Mouse (Mus musculus): ENCODE results near the gene Ccdc188. TPM values are rescaled to one million over a fixed set of nuclear protein-coding genes. Genes with fewer than 3 reads are reported as not detected.

Ccdc188 gene
- polyA plus RNA-seq, 1 experiment from 2014 or later, result not detected

- 9% methylated on average over 6 of the region's 6 CpGs for WGBS
- H3K36me3 ChIP-seq (ENCODE audit: control insufficient read depth, insufficient read depth, low read length), result no peaks in the 10 kb centered on the region
- H3K4me1 ChIP-seq (ENCODE audit: control insufficient read depth, insufficient read depth, low read depth, low read length), result peaks cover 36% of the 10 kb centered on the region
- no peaks in the 10 kb centered on the region for H3K27me3 ChIP-seq (replicated peaks; ENCODE audit: control insufficient read depth, insufficient read depth, low read length)
- peak overlapping the region; percentile 76 for H3K27ac ChIP-seq (ENCODE audit: low read depth, low read length)
- no peaks in the 10 kb centered on the region for H3K9me3 ChIP-seq (ENCODE audit: control insufficient read depth, low read length)
- H3K4me3 ChIP-seq (ENCODE audit: low read length), result peak overlapping the region; percentile 29
- peak overlapping the region; percentile 55 for H3K4me2 ChIP-seq (ENCODE audit: low read length)
- peak; percentile 90 for ATAC-seq
- 0 out of 2 replicates have a peak overlapping the region, but pooled peaks have one; percentile 4 for H3K9ac ChIP-seq (ENCODE audit: low read depth, low read length)
These were observed 4.0 kb upstream of the Ccdc188 start for GRCm38 (mm10) chr16:18213689-18214088.

- Histone ChIP-seq H3K9me3 (ENCODE audit: control insufficient read depth, low read length) (no peaks in the 10 kb centered on the region), H3K4me3 (ENCODE audit: low read length) (peak overlapping the region; percentile 29; the same call in 1 of the 2 replicates), H3K4me1 (ENCODE audit: control insufficient read depth, insufficient read depth, low read depth, low read length) (peaks cover 37% of the 10 kb centered on the region), H3K27ac (ENCODE audit: low read depth, low read length) (peak overlapping the region; percentile 76), H3K9ac (ENCODE audit: low read depth, low read length) (no peak overlapping the region; the same call in 1 of the 2 replicates), H3K27me3 (replicated peaks; ENCODE audit: control insufficient read depth, insufficient read depth, low read length) (no peaks in the 10 kb centered on the region), H3K36me3 (ENCODE audit: control insufficient read depth, insufficient read depth, low read length) (no peaks in the 10 kb centered on the region), H3K4me2 (ENCODE audit: low read length) (peak overlapping the region; percentile 55)
- ATAC-seq, result no peak
- WGBS, result 52% methylated on average over 7 of the region's 7 CpGs
These were observed 2.8 kb upstream of the Ccdc188 start for GRCm38 (mm10) chr16:18214858-18215257.

- ATAC-seq, result no peak
- H3K9ac ChIP-seq (ENCODE audit: low read depth, low read length), result no peak overlapping the region
- no peak overlapping the region for H3K4me3 ChIP-seq (ENCODE audit: low read length)
- H3K27me3 ChIP-seq (replicated peaks; ENCODE audit: control insufficient read depth, insufficient read depth, low read length), result no peaks in the 10 kb centered on the region
- H3K36me3 ChIP-seq (ENCODE audit: control insufficient read depth, insufficient read depth, low read length), result peaks cover 13% of the 10 kb centered on the region
- H3K9me3 ChIP-seq (ENCODE audit: control insufficient read depth, low read length), result no peaks in the 10 kb centered on the region
- H3K4me2 ChIP-seq (ENCODE audit: low read length), result no peak overlapping the region
- 75% methylated on average over 9 of the region's 9 CpGs for WGBS
- H3K4me1 ChIP-seq (ENCODE audit: control insufficient read depth, insufficient read depth, low read depth, low read length), result peaks cover 24% of the 10 kb centered on the region
- no peak overlapping the region for H3K27ac ChIP-seq (ENCODE audit: low read depth, low read length)
These were observed 909 bp downstream of the Ccdc188 start for GRCm38 (mm10) chr16:18218580-18218996.

GRCm38 (mm10) chr16:18220001-18220400 lies 2.3 kb downstream of the Ccdc188 start:
- 55% methylated on average over 8 of the region's 8 CpGs for WGBS
- H3K4me1 ChIP-seq (ENCODE audit: control insufficient read depth, insufficient read depth, low read depth, low read length), result peaks cover 11% of the 10 kb centered on the region
- no peak overlapping the region for H3K27ac ChIP-seq (ENCODE audit: low read depth, low read length)
- H3K9me3 ChIP-seq (ENCODE audit: control insufficient read depth, low read length), result no peaks in the 10 kb centered on the region
- 0 out of 2 replicates have a peak, but pooled peaks have one; percentile 10 for ATAC-seq
- H3K9ac ChIP-seq (ENCODE audit: low read depth, low read length), result 0 out of 2 replicates have a peak overlapping the region, but pooled peaks have one; percentile 15
- H3K36me3 ChIP-seq (ENCODE audit: control insufficient read depth, insufficient read depth, low read length), result peaks cover 24% of the 10 kb centered on the region
- no peak overlapping the region for H3K4me3 ChIP-seq (ENCODE audit: low read length)
- H3K4me2 ChIP-seq (ENCODE audit: low read length), result no peak overlapping the region
- H3K27me3 ChIP-seq (replicated peaks; ENCODE audit: control insufficient read depth, insufficient read depth, low read length), result no peaks in the 10 kb centered on the region

GRCm38 (mm10) chr16:18220856-18221542 lies 3.3 kb downstream of the Ccdc188 start:
- Histone ChIP-seq H3K36me3 (ENCODE audit: control insufficient read depth, insufficient read depth, low read length) (peaks cover 32% of the 10 kb centered on the region), H3K27ac (ENCODE audit: low read depth, low read length) (no peak overlapping the region), H3K9ac (ENCODE audit: low read depth, low read length) (no peak overlapping the region), H3K4me2 (ENCODE audit: low read length) (no peak overlapping the region), H3K4me1 (ENCODE audit: control insufficient read depth, insufficient read depth, low read depth, low read length) (peaks cover 7% of the 10 kb centered on the region), H3K4me3 (ENCODE audit: low read length) (no peak overlapping the region), H3K27me3 (replicated peaks; ENCODE audit: control insufficient read depth, insufficient read depth, low read length) (no peaks in the 10 kb centered on the region), H3K9me3 (ENCODE audit: control insufficient read depth, low read length) (no peaks in the 10 kb centered on the region)
- ATAC-seq, result no peak
- WGBS, result 92% methylated on average over 6 of the region's 6 CpGs

GRCm38 (mm10) chr16:18221543-18221898 lies 3.8 kb downstream of the Ccdc188 start:
- no peak overlapping the region for H3K4me3 ChIP-seq (ENCODE audit: low read length)
- peaks cover 37% of the 10 kb centered on the region for H3K36me3 ChIP-seq (ENCODE audit: control insufficient read depth, insufficient read depth, low read length)

GRCm38 (mm10) chr16:18222188-18222587 lies 4.5 kb downstream of the Ccdc188 start:
- H3K27me3 ChIP-seq (replicated peaks; ENCODE audit: control insufficient read depth, insufficient read depth, low read length), result no peaks in the 10 kb centered on the region
- H3K4me1 ChIP-seq (ENCODE audit: control insufficient read depth, insufficient read depth, low read depth, low read length), result peaks cover 7% of the 10 kb centered on the region
- H3K4me2 ChIP-seq (ENCODE audit: low read length), result no peak overlapping the region
- WGBS, result 79% methylated on average over 11 of the region's 11 CpGs
- no peak overlapping the region for H3K4me3 ChIP-seq (ENCODE audit: low read length)
- no peak overlapping the region for H3K9ac ChIP-seq (ENCODE audit: low read depth, low read length)
- ATAC-seq, result no peak
- no peak overlapping the region for H3K27ac ChIP-seq (ENCODE audit: low read depth, low read length)
- no peaks in the 10 kb centered on the region for H3K9me3 ChIP-seq (ENCODE audit: control insufficient read depth, low read length)
- H3K36me3 ChIP-seq (ENCODE audit: control insufficient read depth, insufficient read depth, low read length), result peaks cover 40% of the 10 kb centered on the region

More at GRCm38 (mm10) chr16:18221543-18221898, 3.8 kb downstream of the Ccdc188 start:
- no peak for ATAC-seq
- Histone ChIP-seq H3K9me3 (ENCODE audit: control insufficient read depth, low read length) (no peaks in the 10 kb centered on the region), H3K4me2 (ENCODE audit: low read length) (no peak overlapping the region), H3K4me1 (ENCODE audit: control insufficient read depth, insufficient read depth, low read depth, low read length) (peaks cover 7% of the 10 kb centered on the region), H3K9ac (ENCODE audit: low read depth, low read length) (no peak overlapping the region), H3K27ac (ENCODE audit: low read depth, low read length) (no peak overlapping the region), H3K27me3 (replicated peaks; ENCODE audit: control insufficient read depth, insufficient read depth, low read length) (no peaks in the 10 kb centered on the region)
- WGBS, result 80% methylated on average over 11 of the region's 11 CpGs

GRCm38 (mm10) chr16:18227187-18227586 lies 9.5 kb downstream of the Ccdc188 start:
- Histone ChIP-seq H3K9ac (ENCODE audit: low read depth, low read length) (no peak overlapping the region), H3K36me3 (ENCODE audit: control insufficient read depth, insufficient read depth, low read length) (peaks cover 49% of the 10 kb centered on the region), H3K4me3 (ENCODE audit: low read length) (no peak overlapping the region), H3K4me1 (ENCODE audit: control insufficient read depth, insufficient read depth, low read depth, low read length) (peaks cover 15% of the 10 kb centered on the region), H3K4me2 (ENCODE audit: low read length) (no peak overlapping the region), H3K27me3 (replicated peaks; ENCODE audit: control insufficient read depth, insufficient read depth, low read length) (no peaks in the 10 kb centered on the region), H3K27ac (ENCODE audit: low read depth, low read length) (no peak overlapping the region), H3K9me3 (ENCODE audit: control insufficient read depth, low read length) (no peaks in the 10 kb centered on the region)
- 95% methylated on average over 13 of the region's 13 CpGs for WGBS
- ATAC-seq, result no peak

- 95% methylated on average over 20 of the region's 20 CpGs for WGBS
- H3K27ac ChIP-seq (ENCODE audit: low read depth, low read length), result no peak overlapping the region
- ATAC-seq, result no peak
- no peak overlapping the region for H3K9ac ChIP-seq (ENCODE audit: low read depth, low read length)
- H3K27me3 ChIP-seq (replicated peaks; ENCODE audit: control insufficient read depth, insufficient read depth, low read length), result no peaks in the 10 kb centered on the region
- no peak overlapping the region for H3K4me3 ChIP-seq (ENCODE audit: low read length)
- H3K36me3 ChIP-seq (ENCODE audit: control insufficient read depth, insufficient read depth, low read length), result peaks cover 42% of the 10 kb centered on the region
- no peaks in the 10 kb centered on the region for H3K9me3 ChIP-seq (ENCODE audit: control insufficient read depth, low read length)
- no peak overlapping the region for H3K4me2 ChIP-seq (ENCODE audit: low read length)
- peaks cover 16% of the 10 kb centered on the region for H3K4me1 ChIP-seq (ENCODE audit: control insufficient read depth, insufficient read depth, low read depth, low read length)
These were observed 10.3 kb downstream of the Ccdc188 start for GRCm38 (mm10) chr16:18227897-18228422.

Data from hindbrain, embryonic 16.5 days (tissue).